Mouse (Mus musculus) heart, postnatal 0 days (tissue): ENCODE results near the gene Mogat1. TPM values are rescaled to one million over a fixed set of nuclear protein-coding genes. Genes with fewer than 3 reads are reported as not detected.
A peak's percentile ranks its signal among the peaks of the same experiment; 100 is the strongest.

Experiments used
- ATAC-seq: fragments of 200-750 bp; cut with Nextera tagmentation; 2 replicates; pipeline ENCODE4 v1.8.0; 2017; ENCODE audit warnings: low read depth, moderate number of reproducible peaks, moderate library complexity; ENCODE audit not compliant: insufficient read depth
- DNase-seq: peaks from one replicate; pipeline ENCODE4 v3.0.0-alpha.2; 2016; ENCODE audit warnings: low spot score
- H3K27ac ChIP-seq: fragments of 300-500 bp; sonication (generic); 2 replicates; pipeline ENCODE4 v1.5.1; 2014; ENCODE audit warnings: low read depth, mild to moderate bottlenecking
- H3K27me3 ChIP-seq: fragments of 300-500 bp; sonication (generic); 2 replicates; pipeline ENCODE4 v1.6.1; 2014; ENCODE audit warnings: low read length, mixed read lengths; ENCODE audit not compliant: control insufficient read depth, insufficient read depth
- H3K36me3 ChIP-seq: fragments of 300-500 bp; sonication (generic); replicated peaks from 2 replicates; pipeline ENCODE4 v1.6.1; 2014; ENCODE audit warnings: low read length, mixed read lengths; ENCODE audit not compliant: control insufficient read depth, insufficient read depth
- H3K4me1 ChIP-seq: fragments of 300-500 bp; sonication (generic); 2 replicates; pipeline ENCODE4 v1.6.1; 2014; ENCODE audit warnings: antibody characterized with exemption; ENCODE audit not compliant: control insufficient read depth, insufficient read depth
- H3K4me2 ChIP-seq: fragments of 300-500 bp; sonication (generic); 2 replicates; pipeline ENCODE4 v1.6.1; 2014; ENCODE audit warnings: low read depth, mild to moderate bottlenecking, low read length, moderate library complexity
- H3K4me3 ChIP-seq: fragments of 300-500 bp; sonication (generic); 2 replicates; pipeline ENCODE4 v1.5.1; 2014; ENCODE audit warnings: low read depth, low read length
- H3K9ac ChIP-seq: fragments of 300-500 bp; sonication (generic); replicated peaks from 2 replicates; pipeline ENCODE4 v1.6.1; 2014; ENCODE audit warnings: low read depth, low read length, mixed read lengths
- H3K9me3 ChIP-seq: fragments of 300-500 bp; sonication (generic); replicated peaks from 2 replicates; pipeline ENCODE4 v1.6.1; 2016; ENCODE audit warnings: low read length; ENCODE audit not compliant: control insufficient read depth
- CTCF ChIP-seq: IDR thresholded peaks from 2 replicates; pipeline ENCODE4 v1.5.1; 2016; ENCODE audit warnings: antibody characterized with exemption, control low read depth, low read depth
- EP300 ChIP-seq: IDR thresholded peaks from 2 replicates; pipeline ENCODE4 v1.6.1; 2016; ENCODE audit warnings: antibody characterized with exemption, low read depth
- WGBS: fragments of 180-500 bp; shearing (Covaris S2); extraction: QIAGEN DNeasy Blood & Tissue Kit; methylation state at CpG from one replicate; pipeline ENCODE4 v1.1.7; 2014; 5-methylcytosine and 5-hydroxymethylcytosine counted together
- polyA plus RNA-seq: library from polyadenylated mRNA; unstranded; fragments of >200 nt; fragmentation: Nextera tagmentation; extraction: Ambion mirVana; gene quantifications from 2 replicates; pipeline ENCODE4 v1.2.1, GENCODE M21; 2015
- total RNA-seq: library from RNA; depleted of rRNA; stranded (reverse); fragments of >200 nt; gene quantifications from 2 replicates; pipeline ENCODE4 v1.2.3, GENCODE M21; 2014; ENCODE audit warnings: low replicate concordance

The Mogat1 gene
- total and polyA plus RNA-seq, 2 experiments from 2014 or later, result 0.75 TPM; not detected in 1

GRCm38 (mm10) chr1:78530500-78531215 is 19.9 kb downstream of the Mogat1 start:
- Histone ChIP-seq H3K4me3 (no peak overlapping the region), H3K4me2 (no peak overlapping the region), H3K9me3 (no peaks in the 10 kb centered on the region), H3K27ac (no peak overlapping the region), H3K36me3 (no peaks in the 10 kb centered on the region), H3K4me1 (no peaks in the 10 kb centered on the region), H3K9ac (no peak overlapping the region), H3K27me3 (no peaks in the 10 kb centered on the region)
- no peak for DNase-seq
- no peak; the same call in 1 of the 2 replicates for TF ChIP-seq CTCF
- no peak for TF ChIP-seq EP300
- WGBS, result 52% methylated on average over 7 of the region's 7 CpGs
- no peak for ATAC-seq

- Histone ChIP-seq H3K27ac (no peak overlapping the region), H3K4me3 (no peak overlapping the region), H3K9me3 (no peaks in the 10 kb centered on the region), H3K27me3 (no peaks in the 10 kb centered on the region), H3K36me3 (no peaks in the 10 kb centered on the region), H3K9ac (no peak overlapping the region), H3K4me1 (no peaks in the 10 kb centered on the region), H3K4me2 (no peak overlapping the region)
- ATAC-seq (no peak), DNase-seq (no peak)
- 83% methylated on average over 15 of the region's 15 CpGs for WGBS
- no peak for TF ChIP-seq EP300
- TF ChIP-seq CTCF, result no peak
Observed at GRCm38 (mm10) chr1:78532184-78532800, 21.5 kb downstream of the Mogat1 start.

- Histone ChIP-seq H3K4me1 (peaks cover 12% of the 10 kb centered on the region; the same call in 1 of the 2 replicates), H3K36me3 (no peaks in the 10 kb centered on the region), H3K27ac (no peak overlapping the region), H3K4me2 (no peak overlapping the region), H3K27me3 (no peaks in the 10 kb centered on the region), H3K4me3 (no peak overlapping the region), H3K9ac (no peak overlapping the region), H3K9me3 (no peaks in the 10 kb centered on the region)
- TF ChIP-seq CTCF (no peak), EP300 (no peak)
- DNase-seq (no peak), ATAC-seq (no peak)
- 55% methylated on average over 9 of the region's 9 CpGs for WGBS
Observed at GRCm38 (mm10) chr1:78534428-78535150, 23.8 kb downstream of the Mogat1 start.

- peak overlapping the region; percentile 58 for H3K4me2 ChIP-seq
Observed at GRCm38 (mm10) chr1:78536310-78537164, 25.7 kb downstream of the Mogat1 start.

More at GRCm38 (mm10) chr1:78536310-78537164, 25.7 kb downstream of the Mogat1 start:
- Histone ChIP-seq H3K4me3 (peak overlapping the region; percentile 42), H3K4me1 (peaks cover 13% of the 10 kb centered on the region; the same call in 1 of the 2 replicates), H3K9me3 (no peaks in the 10 kb centered on the region), H3K27ac (no peak overlapping the region), H3K27me3 (no peaks in the 10 kb centered on the region), H3K36me3 (no peaks in the 10 kb centered on the region), H3K9ac (no peak overlapping the region)
- DNase-seq, result peak; percentile 48
- TF ChIP-seq EP300, result no peak
- peak; percentile 81 for TF ChIP-seq CTCF
- ATAC-seq, result peak; percentile 48; the same call in 1 of the 2 replicates
- WGBS, result 38% methylated on average over 19 of the region's 19 CpGs
